Mouse (Mus musculus) CH12.LX (cell line): ENCODE results near the gene Efhd1. TPM values are rescaled to one million over a fixed set of nuclear protein-coding genes. Genes with fewer than 3 reads are reported as not detected.

Experiments used
- DNase-seq: peaks from one replicate; pipeline ENCODE4 v3.0.0-alpha.2; 2013; ENCODE audit errors: extremely low read depth
- H3K27ac ChIP-seq: 2 replicates; pipeline ENCODE4 v1.5.1; 2012; ENCODE audit warnings: low read depth, mild to moderate bottlenecking, control low read depth, moderate library complexity; ENCODE audit not compliant: insufficient read depth
- H3K27me3 ChIP-seq: replicated peaks from 2 replicates; pipeline ENCODE3; 2012; ENCODE audit warnings: inconsistent platforms
- H3K36me3 ChIP-seq, 2 experiments: replicated peaks in 1 of 2; 2 replicates each; pipeline versions ENCODE3 to v1.6.1; 2012; ENCODE audit warnings: inconsistent platforms in 1 of 2, low read length in 1 of 2, mild to moderate bottlenecking in 1 of 2, mixed read lengths in 1 of 2, moderate library complexity in 1 of 2; ENCODE audit not compliant: control insufficient read depth in 1 of 2, insufficient read depth in 1 of 2
- H3K4me1 ChIP-seq, 2 experiments: 2 replicates each; pipeline ENCODE4 v1.6.1; 2012; ENCODE audit warnings: inconsistent platforms in 1 of 2, moderate library complexity in 1 of 2; ENCODE audit not compliant: insufficient read depth in 2 of 2, control insufficient read depth in 1 of 2
- H3K4me2 ChIP-seq: 2 replicates; pipeline ENCODE4 v1.6.1; 2012; ENCODE audit warnings: low read depth, mild to moderate bottlenecking, control low read depth; ENCODE audit not compliant: poor library complexity, insufficient read depth, severe bottlenecking
- H3K4me3 ChIP-seq, 3 experiments: fragments of 150-350 bp in 1 of 3; sonication (generic) in 1 of 3; replicated peaks in 1 of 3; 2 replicates each; pipeline versions ENCODE3 to v1.5.1; 2011 to 2012; ENCODE audit warnings: low read depth in 2 of 3, low read length in 2 of 3, mild to moderate bottlenecking in 2 of 3, moderate library complexity in 2 of 3, control low read depth in 1 of 3, improper control_type of control experiment in 1 of 3, inconsistent platforms in 1 of 3, mixed read lengths in 1 of 3; ENCODE audit not compliant: poor library complexity in 1 of 3
- H3K79me2 ChIP-seq: replicated peaks from 2 replicates; pipeline ENCODE4 v1.6.1; 2012; ENCODE audit warnings: mild to moderate bottlenecking, moderate library complexity; ENCODE audit not compliant: control insufficient read depth, poor library complexity, insufficient read depth, severe bottlenecking; ENCODE audit errors: extremely low read depth
- H3K9ac ChIP-seq: 2 replicates; pipeline ENCODE4 v1.6.1; 2012; ENCODE audit warnings: low read depth, mild to moderate bottlenecking, control low read depth, moderate library complexity; ENCODE audit not compliant: insufficient read depth
- H3K9me3 ChIP-seq: replicated peaks from 2 replicates; pipeline ENCODE3; 2012; ENCODE audit warnings: low read length, inconsistent platforms, mixed read lengths
- BHLHE40 ChIP-seq: IDR thresholded peaks from 2 replicates; pipeline ENCODE4 v1.6.1; 2011; ENCODE audit warnings: mild to moderate bottlenecking, low read depth, low read length, improper control_type of control experiment
- CHD1 ChIP-seq: IDR thresholded peaks from 2 replicates; pipeline ENCODE4 v1.6.1; 2012; ENCODE audit warnings: low read depth, low read length, improper control_type of control experiment, inconsistent platforms
- E2F4 ChIP-seq: IDR thresholded peaks from 2 replicates; pipeline ENCODE4 v1.6.1; 2011; ENCODE audit warnings: low read depth, low read length, improper control_type of control experiment; ENCODE audit not compliant: insufficient replicate concordance
- EP300 ChIP-seq: IDR thresholded peaks from 2 replicates; pipeline ENCODE4 v1.6.1; 2011; ENCODE audit warnings: low read length, improper control_type of control experiment
- IRF4 ChIP-seq: IDR thresholded peaks from 2 replicates; pipeline ENCODE4 v1.6.1; 2014; ENCODE audit warnings: low read depth, mild to moderate bottlenecking, inconsistent platforms, low read length, improper control_type of control experiment
- JUND ChIP-seq: conservative IDR thresholded peaks from 2 replicates; pipeline ENCODE4 v1.6.1; 2011; ENCODE audit warnings: low read depth, low read length, improper control_type of control experiment
- KAT2A ChIP-seq: IDR thresholded peaks from 2 replicates; pipeline ENCODE4 v1.6.1; 2012; ENCODE audit warnings: low read length, improper control_type of control experiment, inconsistent platforms; ENCODE audit not compliant: insufficient replicate concordance
- MAFK ChIP-seq: IDR thresholded peaks from 2 replicates; pipeline ENCODE4 v1.6.1; 2011; ENCODE audit warnings: low read length, improper control_type of control experiment; ENCODE audit not compliant: insufficient replicate concordance
- MAZ ChIP-seq: IDR thresholded peaks from 2 replicates; pipeline ENCODE4 v1.6.1; 2012; ENCODE audit warnings: low read depth, mild to moderate bottlenecking, inconsistent platforms, low read length, improper control_type of control experiment, moderate library complexity
- MEF2A ChIP-seq: IDR thresholded peaks from 2 replicates; pipeline ENCODE4 v1.6.1; 2014; ENCODE audit warnings: low read depth, mild to moderate bottlenecking, inconsistent platforms, low read length, improper control_type of control experiment, borderline replicate concordance
- MXI1 ChIP-seq: IDR thresholded peaks from 2 replicates; pipeline ENCODE4 v1.6.1; 2011; ENCODE audit warnings: mild to moderate bottlenecking, low read depth, low read length, improper control_type of control experiment
- MYC ChIP-seq: IDR thresholded peaks from 2 replicates; pipeline ENCODE4 v1.6.1; 2011; ENCODE audit warnings: low read depth, mild to moderate bottlenecking, improper control_type of control experiment, low read length
- NELFE ChIP-seq: IDR thresholded peaks from 2 replicates; pipeline ENCODE4 v1.6.1; 2011; ENCODE audit warnings: low read depth, low read length, improper control_type of control experiment
- NRF1 ChIP-seq: IDR thresholded peaks from 2 replicates; pipeline ENCODE4 v1.6.1; 2014; ENCODE audit warnings: low read depth, mild to moderate bottlenecking, inconsistent platforms, low read length, improper control_type of control experiment, moderate library complexity
- POLR2A ChIP-seq: IDR thresholded peaks from 2 replicates; pipeline ENCODE4 v1.6.1; 2011; ENCODE audit warnings: low read depth, mild to moderate bottlenecking, improper control_type of control experiment, low read length
- POLR2AphosphoS2 ChIP-seq: IDR thresholded peaks from 2 replicates; pipeline ENCODE4 v1.6.1; 2011; ENCODE audit warnings: low read depth, low read length, improper control_type of control experiment
- SIN3A ChIP-seq: IDR thresholded peaks from 2 replicates; pipeline ENCODE4 v1.6.1; 2012; ENCODE audit warnings: low read length, improper control_type of control experiment, inconsistent platforms
- SMC3 ChIP-seq: IDR thresholded peaks from 2 replicates; pipeline ENCODE4 v1.6.1; 2011; ENCODE audit warnings: low read depth, low read length, improper control_type of control experiment
- TBP ChIP-seq: conservative IDR thresholded peaks from 2 replicates; pipeline ENCODE4 v1.6.1; 2011; ENCODE audit warnings: low read depth, low read length, improper control_type of control experiment
- TCF12 ChIP-seq: IDR thresholded peaks from 2 replicates; pipeline ENCODE4 v1.6.1; 2014; ENCODE audit warnings: low read depth, mild to moderate bottlenecking, inconsistent platforms, low read length, improper control_type of control experiment
- USF1 ChIP-seq: IDR thresholded peaks from 2 replicates; pipeline ENCODE4 v1.6.1; 2014; ENCODE audit warnings: low read depth, mild to moderate bottlenecking, inconsistent platforms, low read length, improper control_type of control experiment
- ZC3H11A ChIP-seq: IDR thresholded peaks from 2 replicates; pipeline ENCODE4 v1.6.1; 2012; ENCODE audit warnings: low read depth, mild to moderate bottlenecking, inconsistent platforms, low read length, improper control_type of control experiment
- dilution Hi-C: fragments of 300-500 bp; cut with MboI; formaldehyde crosslinking; loops from 2 replicates; pipeline ENCODE4 v1.14.3; 2020; ENCODE audit warnings: low sequenced_read_pairs; ENCODE audit not compliant: extremely low pct_unique_long_range_greater_than_20kb, extremely low pct_ligation_motif_present
- in situ Hi-C: fragments of 300-500 bp; cut with MboI; formaldehyde crosslinking; loops from 3 replicates; pipeline ENCODE4 v1.14.3; 2019; ENCODE audit warnings: low sequenced_read_pairs, low pct_ligation_motif_present, low pct_unique_long_range_greater_than_20kb, mixed read lengths
- polyA plus RNA-seq: library from polyadenylated mRNA; unstranded; fragments of >175 nt; gene quantifications from 2 replicates; pipeline ENCODE4 v1.2.1, GENCODE M21; 2012; ENCODE audit warnings: low read depth; ENCODE audit not compliant: insufficient read length
- total RNA-seq, 2 experiments: library from RNA; depleted of rRNA; stranded (reverse); fragments of 300-350 nt in 1 of 2; fragments of >200 nt in 1 of 2; gene quantifications; 2 replicates each; pipeline ENCODE4 v1.2.3; 2012 to 2014

Gene Efhd1
- total and polyA plus RNA-seq, 3 experiments = 0.12 to 1.2 (median 0.13) TPM

GRCm38 (mm10) chr1:87287105-87287504, 22.9 kb downstream of the Efhd1 start:
- no peak overlapping the region for H3K4me3 ChIP-seq
- peaks cover 0 to under 1% of the 10 kb centered on the region in 2 experiments; a peak in 2 of 4 replicates for H3K4me1 ChIP-seq
- H3K79me2 ChIP-seq = no peaks in the 10 kb centered on the region
- H3K27ac ChIP-seq = no peak overlapping the region
- H3K9me3 ChIP-seq = peaks cover 4% of the 10 kb centered on the region
- DNase-seq = no peak
- no peaks in the 10 kb centered on the region for H3K36me3 ChIP-seq
- no peaks in the 10 kb centered on the region for H3K27me3 ChIP-seq
- H3K4me2 ChIP-seq = no peak overlapping the region
- TF ChIP-seq USF1 (no peak), EP300 (no peak), POLR2AphosphoS2 (no peak), TBP (no peak), ZC3H11A (no peak), MEF2A (no peak), BHLHE40 (no peak), E2F4 (no peak), SMC3 (no peak), MXI1 (no peak), IRF4 (no peak), POLR2A (no peak), MAZ (no peak), NELFE (no peak), CHD1 (no peak), SIN3A (no peak), JUND (no peak)
- TF ChIP-seq, all 38 proteins: peak for 0
- H3K9ac ChIP-seq = no peak overlapping the region
- dilution Hi-C loops (no loop called here), in situ Hi-C loops (no loop called here)

DNA sequence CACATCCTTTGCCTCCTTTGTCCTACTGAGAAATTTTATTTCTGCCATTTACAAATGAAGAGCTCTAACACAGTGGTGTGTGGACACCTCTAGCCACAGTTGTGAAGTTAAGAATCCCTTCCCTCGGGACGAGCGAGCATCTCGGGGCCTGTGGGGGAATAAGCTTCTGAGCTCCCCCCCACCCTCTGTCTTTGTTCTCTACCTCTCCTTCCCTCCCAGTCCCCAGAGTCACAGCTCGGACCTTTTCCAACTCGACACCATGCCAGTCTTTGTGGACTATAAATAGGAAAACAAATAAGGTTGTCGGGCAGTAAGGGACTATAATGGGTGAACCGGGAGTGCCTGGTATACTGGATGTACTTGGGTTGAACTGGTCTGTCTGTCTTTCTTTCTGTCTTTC, 27.3 kb downstream of the Efhd1 start:
- no peak for TF ChIP-seq SIN3A
- TF ChIP-seq POLR2AphosphoS2 = no peak
- TF ChIP-seq NRF1 = no peak
- TF ChIP-seq BHLHE40 = no peak
- TF ChIP-seq POLR2A = no peak
- no peak for TF ChIP-seq MAZ
- TF ChIP-seq KAT2A = no peak
- no peak for TF ChIP-seq NELFE
- no peak for TF ChIP-seq EP300
- TF ChIP-seq TCF12 = no peak
- TF ChIP-seq MAFK = no peak
- TF ChIP-seq JUND = no peak
- TF ChIP-seq ZC3H11A = no peak
- no peak for TF ChIP-seq TBP
- no peak for TF ChIP-seq MYC
- TF ChIP-seq, all 38 proteins: peak for 0
- DNase-seq = no peak
- dilution Hi-C loops = no loop called here
- no peak overlapping the region for H3K4me3 ChIP-seq
- H3K27me3 ChIP-seq = no peaks in the 10 kb centered on the region
- no peak overlapping the region for H3K4me2 ChIP-seq
- no peak overlapping the region for H3K27ac ChIP-seq
- H3K4me1 ChIP-seq = no peaks in the 10 kb centered on the region; a peak in 1 of 4 replicates
- H3K9ac ChIP-seq = no peak overlapping the region
- no peaks in the 10 kb centered on the region for H3K79me2 ChIP-seq
- no peaks in the 10 kb centered on the region for H3K9me3 ChIP-seq
- no peaks in the 10 kb centered on the region for H3K36me3 ChIP-seq
- in situ Hi-C loops = no loop called here
